Mouse (Mus musculus) lung, embryonic 15.5 days (tissue): Measurements from ENCODE around the gene Romo1. TPM values are rescaled to one million over a fixed set of nuclear protein-coding genes. Genes with fewer than 3 reads are reported as not detected.
A peak's percentile ranks its signal among the peaks of the same experiment; 100 is the strongest.

Experiments used
- ATAC-seq: fragments of 200-750 bp; cut with Nextera tagmentation; 2 replicates; pipeline ENCODE4 v1.8.0; 2017; ENCODE audit warnings: moderate number of reproducible peaks, borderline replicate concordance; ENCODE audit not compliant: low FRiP score, low TSS enrichment; ENCODE audit errors: extremely low read depth
- H3K27ac ChIP-seq: fragments of 300-500 bp; sonication (generic); 2 replicates; pipeline ENCODE4 v1.5.1; 2015; ENCODE audit warnings: moderate library complexity, mild to moderate bottlenecking, inconsistent platforms
- H3K27me3 ChIP-seq: fragments of 300-500 bp; sonication (generic); 2 replicates; pipeline ENCODE4 v1.6.1; 2015; ENCODE audit warnings: inconsistent platforms
- H3K36me3 ChIP-seq: fragments of 300-500 bp; sonication (generic); 2 replicates; pipeline ENCODE4 v1.6.1; 2015; ENCODE audit warnings: inconsistent platforms
- H3K4me1 ChIP-seq: fragments of 300-500 bp; sonication (generic); 2 replicates; pipeline ENCODE4 v1.6.1; 2015; ENCODE audit warnings: inconsistent platforms
- H3K4me2 ChIP-seq: fragments of 300-500 bp; sonication (generic); 2 replicates; pipeline ENCODE4 v1.6.1; 2015; ENCODE audit warnings: inconsistent platforms, mild to moderate bottlenecking, moderate library complexity
- H3K4me3 ChIP-seq: fragments of 300-500 bp; sonication (generic); 2 replicates; pipeline ENCODE4 v1.5.1; 2015; ENCODE audit warnings: mild to moderate bottlenecking, inconsistent platforms
- H3K9ac ChIP-seq: fragments of 300-500 bp; sonication (generic); 2 replicates; pipeline ENCODE4 v1.6.1; 2015; ENCODE audit warnings: inconsistent platforms
- H3K9me3 ChIP-seq: fragments of 300-500 bp; sonication (generic); 2 replicates; pipeline ENCODE4 v1.6.1; 2016; ENCODE audit warnings: inconsistent platforms
- WGBS: fragments of 180-500 bp; shearing (Covaris S2); methylation state at CpG from one replicate; pipeline ENCODE4 v1.1.7; 2015; 5-methylcytosine and 5-hydroxymethylcytosine counted together
- polyA plus RNA-seq: library from polyadenylated mRNA; unstranded; fragments of >200 nt; fragmentation: Nextera tagmentation; extraction: Ambion mirVana; gene quantifications from 2 replicates; pipeline ENCODE4 v1.2.1, GENCODE M21; 2015

Romo1 gene
- polyA plus RNA-seq, 1 experiment from 2014 or later = 340 TPM

DNA sequence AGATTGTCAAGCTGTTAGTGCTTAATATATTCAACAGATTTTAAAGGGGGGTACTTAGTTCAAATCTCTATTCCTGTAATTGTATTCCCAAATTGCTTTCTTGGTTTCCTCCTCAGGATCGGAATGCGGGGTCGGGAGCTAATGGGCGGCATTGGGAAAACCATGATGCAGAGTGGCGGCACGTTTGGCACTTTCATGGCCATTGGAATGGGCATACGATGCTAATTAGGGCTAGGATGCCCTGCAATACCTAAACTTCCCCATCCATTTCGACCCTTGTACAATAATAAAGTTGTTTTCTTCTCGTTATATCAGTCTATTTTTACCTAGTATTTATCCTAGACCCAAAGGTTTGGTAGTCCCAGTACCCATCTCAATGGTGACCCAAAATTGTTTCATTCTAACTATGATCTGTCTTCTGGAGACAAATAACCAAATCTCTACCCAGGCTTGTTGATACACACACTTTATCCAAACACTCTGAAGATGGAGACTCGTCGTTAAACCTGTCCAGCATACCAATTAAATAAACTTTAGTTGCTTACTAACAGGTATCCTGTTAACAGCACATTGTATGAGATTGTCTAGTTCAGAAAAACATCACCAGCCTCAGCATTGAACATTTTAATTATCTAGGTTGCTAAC is 1.8 kb downstream of the Romo1 start:
- 55% methylated on average over 11 of the region's 11 CpGs for WGBS
- Histone ChIP-seq H3K4me3 (peak overlapping the region; percentile 91; the same call in 1 of the 2 replicates), H3K36me3 (peaks cover 39% of the 10 kb centered on the region)

DNA sequence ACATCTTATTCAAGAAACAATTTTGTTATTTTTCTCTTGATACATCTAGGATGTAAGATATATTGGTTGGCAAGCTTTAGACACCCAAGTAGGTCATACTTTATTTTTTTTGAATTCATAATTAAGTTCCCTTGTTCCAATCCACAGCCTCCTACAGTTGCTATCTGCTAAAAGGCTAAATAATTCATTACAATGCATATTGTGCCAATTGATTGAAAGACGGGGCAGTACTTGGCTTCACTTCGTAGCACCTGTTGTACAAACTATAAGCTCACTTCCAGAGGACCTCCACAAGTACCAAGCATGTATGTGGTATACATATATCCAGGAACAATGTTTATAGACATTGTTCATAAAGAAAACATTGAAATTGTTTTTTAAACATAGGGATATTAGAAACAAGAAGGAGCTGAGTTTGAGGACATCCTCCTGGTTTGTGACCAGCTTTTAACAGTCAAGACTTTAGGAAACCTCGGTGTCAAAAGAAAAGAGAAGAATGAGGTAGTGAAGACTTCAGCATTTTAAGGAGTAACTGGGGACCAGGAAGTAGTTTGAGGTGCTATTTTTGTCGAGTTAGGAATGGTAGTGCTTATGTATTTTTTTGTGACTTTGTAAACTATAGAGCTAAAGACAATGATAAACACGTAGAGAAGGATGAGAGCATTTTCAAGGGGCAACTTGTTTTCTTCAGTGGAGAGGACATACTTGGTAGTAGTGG is 2.6 kb downstream of the Romo1 start:
- H3K27me3 ChIP-seq = no peaks in the 10 kb centered on the region
- H3K36me3 ChIP-seq = peaks cover 46% of the 10 kb centered on the region
- peaks cover 13% of the 10 kb centered on the region for H3K4me1 ChIP-seq
- no peak overlapping the region for H3K4me3 ChIP-seq
- no peak overlapping the region for H3K27ac ChIP-seq
- 63% methylated on average over 5 of the region's 5 CpGs for WGBS
- no peak overlapping the region for H3K4me2 ChIP-seq
- H3K9me3 ChIP-seq = no peaks in the 10 kb centered on the region
- no peak for ATAC-seq
- H3K9ac ChIP-seq = no peak overlapping the region

More for the DNA sequence above, 1.8 kb downstream of the Romo1 start:
- ATAC-seq = no peak
- Histone ChIP-seq H3K4me1 (peaks cover 13% of the 10 kb centered on the region), H3K27me3 (no peaks in the 10 kb centered on the region), H3K4me2 (peak overlapping the region; percentile 83), H3K9ac (no peak overlapping the region), H3K27ac (no peak overlapping the region), H3K9me3 (no peaks in the 10 kb centered on the region)

- Histone ChIP-seq H3K9ac (no peak overlapping the region), H3K27me3 (no peaks in the 10 kb centered on the region), H3K9me3 (no peaks in the 10 kb centered on the region), H3K36me3 (peaks cover 52% of the 10 kb centered on the region), H3K4me2 (no peak overlapping the region), H3K4me1 (peaks cover 13% of the 10 kb centered on the region), H3K4me3 (no peak overlapping the region), H3K27ac (no peak overlapping the region)
- WGBS = 80% methylated on average over 3 of the region's 3 CpGs
- no peak for ATAC-seq
Measured at GRCm38 (mm10) chr2:156147316-156147915, 3.6 kb downstream of the Romo1 start.

GRCm38 (mm10) chr2:156151538-156151937 is 7.7 kb downstream of the Romo1 start:
- ATAC-seq = no peak
- Histone ChIP-seq H3K36me3 (peaks cover 77% of the 10 kb centered on the region), H3K27me3 (no peaks in the 10 kb centered on the region), H3K9ac (no peak overlapping the region), H3K4me3 (no peak overlapping the region), H3K9me3 (no peaks in the 10 kb centered on the region), H3K4me2 (no peak overlapping the region), H3K4me1 (no peaks in the 10 kb centered on the region), H3K27ac (no peak overlapping the region)

DNA sequence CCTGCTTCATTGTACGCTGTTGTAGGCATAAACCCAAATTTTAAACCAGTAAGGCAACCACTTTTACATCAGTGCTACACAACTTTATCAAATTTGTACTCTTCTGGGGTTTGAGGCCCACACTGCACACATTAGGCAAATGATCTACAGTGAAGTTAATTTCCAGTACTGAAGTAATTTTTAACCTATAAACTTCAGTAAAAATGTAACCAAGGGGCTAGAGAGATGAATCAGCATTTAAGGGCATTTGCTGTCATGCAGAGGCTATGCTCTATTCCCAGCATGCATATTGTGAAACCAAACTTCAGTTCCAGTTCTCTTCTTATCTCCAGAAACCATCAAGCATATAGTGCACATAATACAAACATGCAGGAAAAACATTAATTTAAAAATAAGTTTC is 21.6 kb downstream of the Romo1 start:
- Histone ChIP-seq H3K27me3 (no peaks in the 10 kb centered on the region), H3K9ac (no peak overlapping the region), H3K4me2 (no peak overlapping the region), H3K4me1 (no peaks in the 10 kb centered on the region), H3K36me3 (peaks cover 82% of the 10 kb centered on the region), H3K27ac (no peak overlapping the region), H3K9me3 (no peaks in the 10 kb centered on the region), H3K4me3 (no peak overlapping the region)
- 96% methylated on average over 1 of the region's 1 CpGs for WGBS
- ATAC-seq = no peak

DNA sequence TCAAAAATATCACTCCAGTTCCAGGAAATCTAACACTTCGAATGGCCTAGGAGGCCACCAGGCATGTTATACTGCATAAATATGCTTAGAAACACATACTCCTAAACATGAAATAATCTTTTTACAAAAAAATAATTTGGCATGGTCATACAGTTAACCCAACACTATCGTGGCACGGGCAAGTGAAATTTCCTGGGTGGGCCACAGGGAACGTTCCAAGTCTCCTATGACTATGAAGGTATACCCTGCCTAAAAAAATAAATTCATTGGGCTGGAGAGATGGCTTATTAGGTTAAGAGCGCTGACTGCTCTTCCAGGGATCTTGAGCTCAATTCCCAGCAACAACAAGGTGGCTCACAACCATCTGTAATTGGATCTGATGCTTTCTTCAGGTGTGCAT is 22.7 kb downstream of the Romo1 start:
- H3K27ac ChIP-seq = no peak overlapping the region
- 89% methylated on average over 5 of the region's 5 CpGs for WGBS
- H3K27me3 ChIP-seq = no peaks in the 10 kb centered on the region
- H3K36me3 ChIP-seq = peaks cover 87% of the 10 kb centered on the region
- H3K9me3 ChIP-seq = no peaks in the 10 kb centered on the region
- H3K4me1 ChIP-seq = no peaks in the 10 kb centered on the region
- no peak for ATAC-seq
- no peak overlapping the region for H3K4me3 ChIP-seq
- H3K9ac ChIP-seq = no peak overlapping the region
- H3K4me2 ChIP-seq = no peak overlapping the region

DNA sequence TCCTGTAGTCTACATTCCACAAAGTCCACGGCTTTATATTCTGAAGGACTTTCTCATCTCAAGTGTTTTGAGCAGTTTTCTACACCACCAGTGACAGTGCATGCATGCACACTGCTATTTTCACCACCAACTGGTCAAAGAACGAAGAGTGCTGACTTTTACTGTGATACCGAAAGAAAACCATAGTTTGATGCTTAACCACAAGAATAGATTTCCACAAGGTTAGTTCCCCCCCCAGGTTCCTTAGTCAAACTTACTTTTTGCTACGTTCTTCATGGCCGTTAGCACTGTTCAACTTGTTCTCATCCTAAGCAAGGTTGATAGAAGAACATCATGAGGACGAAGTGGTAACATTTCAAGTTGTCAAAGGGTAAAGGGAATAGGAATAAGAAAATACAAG is 33.2 kb downstream of the Romo1 start:
- peaks cover 46% of the 10 kb centered on the region for H3K36me3 ChIP-seq

DNA sequence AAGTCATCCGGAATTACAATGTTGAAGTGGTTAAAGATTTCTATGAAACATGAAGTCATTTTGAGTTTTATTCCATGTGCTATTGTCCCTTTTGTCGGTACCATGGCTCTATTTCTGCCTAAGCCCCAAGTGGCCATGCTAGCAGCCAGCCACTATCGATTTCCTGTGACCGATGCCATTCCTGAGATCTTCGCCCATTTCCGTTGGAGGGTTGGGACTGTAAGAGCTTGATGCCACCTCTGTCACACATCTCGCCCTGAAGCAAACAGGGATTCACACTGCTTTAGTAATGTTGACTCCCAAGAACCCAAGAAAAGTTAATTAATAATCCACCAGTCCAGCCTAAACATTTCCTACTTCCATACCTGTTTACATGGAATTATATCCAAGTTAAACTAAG is 33.8 kb downstream of the Romo1 start:
- H3K9me3 ChIP-seq = no peaks in the 10 kb centered on the region
- peaks cover 23% of the 10 kb centered on the region for H3K4me1 ChIP-seq
- peaks cover 41% of the 10 kb centered on the region for H3K36me3 ChIP-seq
- peak overlapping the region; percentile 96 for H3K4me3 ChIP-seq
- 66% methylated on average over 7 of the region's 7 CpGs for WGBS
- H3K9ac ChIP-seq = peak overlapping the region; percentile 33; the same call in 1 of the 2 replicates
- peak overlapping the region; percentile 71 for H3K4me2 ChIP-seq
- no peak overlapping the region for H3K27ac ChIP-seq
- no peak for ATAC-seq
- H3K27me3 ChIP-seq = no peaks in the 10 kb centered on the region

More for the DNA sequence above, 33.2 kb downstream of the Romo1 start:
- no peak overlapping the region for H3K9ac ChIP-seq
- H3K27me3 ChIP-seq = no peaks in the 10 kb centered on the region
- H3K4me2 ChIP-seq = no peak overlapping the region
- no peak overlapping the region for H3K4me3 ChIP-seq
- WGBS = 75% methylated on average over 6 of the region's 6 CpGs
- no peak overlapping the region for H3K27ac ChIP-seq
- H3K9me3 ChIP-seq = no peaks in the 10 kb centered on the region
- no peak for ATAC-seq
- peaks cover 23% of the 10 kb centered on the region for H3K4me1 ChIP-seq

DNA sequence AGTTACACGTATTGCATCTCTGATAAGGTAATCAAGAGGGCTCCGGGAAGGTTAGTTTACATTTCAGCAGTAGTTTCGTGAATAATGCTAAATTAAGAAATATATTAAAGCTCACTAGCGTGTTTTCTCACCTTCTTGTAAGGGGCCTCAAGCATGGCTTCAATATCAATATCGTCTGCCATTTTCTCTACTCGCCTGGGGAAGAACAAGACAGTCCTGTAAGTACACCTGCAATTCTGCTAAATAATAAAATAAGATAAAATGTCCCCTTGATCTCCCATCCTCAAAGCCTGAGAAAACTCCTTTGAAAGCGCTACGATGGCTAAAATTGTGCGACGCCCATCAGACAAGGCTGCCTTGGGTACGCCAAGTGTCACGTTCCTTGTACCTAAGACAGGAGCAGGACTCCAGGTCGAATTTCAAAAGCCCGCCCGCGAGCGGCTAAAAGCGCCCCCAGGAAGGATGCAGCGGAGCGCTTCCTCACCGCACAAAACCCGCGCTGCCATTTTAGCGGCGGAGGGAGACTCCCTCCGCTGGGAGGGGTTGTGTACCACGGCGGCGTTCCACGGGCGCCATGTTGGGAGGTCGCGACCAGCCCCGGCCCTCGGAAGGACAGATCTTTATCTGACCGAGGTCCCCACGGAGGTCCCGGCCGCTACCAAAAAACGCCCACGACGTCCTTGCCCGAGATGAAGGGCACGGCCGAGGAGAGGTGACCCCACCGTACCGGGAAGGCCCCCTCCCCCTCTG is 35.4 kb downstream of the Romo1 start:
- Histone ChIP-seq H3K36me3 (peaks cover 29% of the 10 kb centered on the region), H3K4me2 (peak overlapping the region; percentile 71), H3K9me3 (no peaks in the 10 kb centered on the region), H3K27ac (peak overlapping the region; percentile 93), H3K4me1 (peaks cover 23% of the 10 kb centered on the region), H3K9ac (peak overlapping the region; percentile 100), H3K27me3 (no peaks in the 10 kb centered on the region), H3K4me3 (peak overlapping the region; percentile 96)
- under 1% methylated on average over 47 of the region's 47 CpGs for WGBS
- ATAC-seq = peak; percentile 72

- peak; percentile 24; the same call in 1 of the 2 replicates for ATAC-seq
Measured at GRCm38 (mm10) chr2:156179796-156180093, 35.9 kb downstream of the Romo1 start.

DNA sequence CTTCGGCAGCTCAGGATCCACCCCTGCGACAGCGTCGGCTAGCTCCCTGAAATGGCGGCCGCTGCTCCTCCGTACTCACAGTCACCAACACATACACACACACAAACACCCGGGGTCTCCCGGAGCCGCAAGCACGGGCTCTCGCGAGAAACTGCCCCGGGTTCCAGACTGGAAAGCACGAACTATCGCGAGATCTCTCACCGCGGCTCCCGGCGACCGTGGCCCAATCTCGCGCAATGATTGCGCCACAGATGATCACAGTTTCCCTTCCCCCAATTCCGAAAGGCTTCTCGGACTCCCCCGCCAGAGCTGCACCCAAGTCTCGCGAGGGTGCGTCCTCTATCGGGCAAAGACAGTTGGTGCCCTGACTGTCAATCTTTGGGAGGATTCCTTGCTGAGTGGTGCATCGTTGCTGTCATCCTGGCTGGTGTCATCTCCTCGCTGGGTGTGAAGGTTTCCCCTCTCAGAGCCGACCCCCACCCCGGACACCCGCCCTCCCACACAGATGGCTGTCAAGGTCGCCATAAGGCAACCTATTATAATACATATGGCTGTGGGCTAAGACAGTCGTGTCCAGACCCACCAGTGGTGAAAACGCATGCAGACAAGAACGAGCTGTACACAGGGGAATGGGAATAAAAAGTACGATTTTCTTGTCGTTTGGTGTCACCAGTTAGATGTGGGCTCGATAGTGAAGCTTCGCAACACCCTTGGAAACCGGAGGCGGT is 36.4 kb downstream of the Romo1 start, which contains the start of gene Rbm39:
Gene Rbm39 (minus strand): TSS at position 145 of the 728 bp plus-strand sequence.
- Histone ChIP-seq H3K4me2 (peak within 1 kb of the TSS; percentile 71), H3K9ac (peak within 1 kb of the TSS; percentile 100), H3K27me3 (no peaks in the 10 kb centered on the region), H3K4me3 (peak within 1 kb of the TSS; percentile 96), H3K9me3 (no peaks in the 10 kb centered on the region), H3K36me3 (peaks cover 24% of the 10 kb centered on the region), H3K27ac (peak within 1 kb of the TSS; percentile 93), H3K4me1 (peaks cover 23% of the 10 kb centered on the region)
- ATAC-seq = peak; percentile 97
- 0% methylated on average over 45 of the region's 47 CpGs for WGBS

More at GRCm38 (mm10) chr2:156179796-156180093, 35.9 kb downstream of the Romo1 start:
- peak overlapping the region; percentile 100 for H3K9ac ChIP-seq
- H3K4me1 ChIP-seq = peaks cover 23% of the 10 kb centered on the region
- H3K36me3 ChIP-seq = peaks cover 24% of the 10 kb centered on the region
- H3K9me3 ChIP-seq = no peaks in the 10 kb centered on the region
- peak overlapping the region; percentile 93 for H3K27ac ChIP-seq
- 0% methylated on average over 41 of the region's 41 CpGs for WGBS
- no peaks in the 10 kb centered on the region for H3K27me3 ChIP-seq
- peak overlapping the region; percentile 96 for H3K4me3 ChIP-seq
- no peak overlapping the region for H3K4me2 ChIP-seq
